In the genomic region with DNA sequence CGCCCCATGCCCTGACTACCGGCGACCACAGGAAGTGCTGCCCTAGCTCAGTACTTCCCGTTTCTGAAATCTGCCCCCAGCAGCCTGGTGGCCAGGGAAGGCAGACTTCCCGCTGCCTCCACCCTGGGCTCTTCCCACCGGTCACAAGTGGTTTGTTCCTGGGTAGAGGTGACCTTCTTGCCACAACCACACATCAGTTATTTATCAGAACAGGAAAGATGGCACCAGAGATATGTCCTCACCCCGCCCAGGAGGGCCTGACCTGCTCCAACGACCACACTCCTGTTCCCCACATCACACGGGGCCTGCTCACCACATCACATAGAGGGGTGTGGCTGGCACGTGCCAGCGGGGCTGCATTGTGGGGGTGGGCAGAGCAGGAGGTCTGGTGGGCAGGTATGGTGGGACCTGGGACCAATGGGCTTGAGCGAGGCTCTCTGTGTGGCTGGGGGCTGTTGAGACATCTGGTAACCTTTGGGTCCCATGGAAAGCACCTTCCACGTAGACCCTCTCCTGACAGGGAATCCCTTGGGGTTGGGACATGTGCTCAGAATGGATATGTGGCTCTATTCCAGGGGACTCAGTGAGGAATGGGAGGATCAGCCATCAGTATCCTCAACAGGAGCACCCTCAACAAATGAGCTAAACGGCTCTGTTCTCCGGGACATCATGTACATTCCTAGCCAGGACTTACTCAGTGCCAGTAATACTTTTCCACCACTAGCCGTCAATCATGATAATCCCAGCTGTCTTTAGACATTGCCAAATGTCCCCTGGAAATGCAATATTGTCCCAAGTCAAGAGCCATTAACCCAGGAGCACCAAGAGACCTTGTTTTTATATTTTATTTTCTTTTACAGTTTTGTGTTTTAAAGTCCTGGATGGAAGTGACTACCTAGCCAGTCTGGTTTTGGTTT, we compare ENCODE assay signal across 13 mouse cellular contexts. TPM values are rescaled to one million over a fixed set of nuclear protein-coding genes. Genes with fewer than 3 reads are reported as not detected.
DNase-seq lines count a peak whose midpoint lies in the region; ATAC-seq and TF ChIP-seq lines count a peak whose summit lies in the region.
"Had no signal": no experiment of that assay in that cellular context is flagged by ENCODE, and none has a peak within 500 bp of the region (broad histone marks: within the 10 kb centered on the region; RNA-seq: fewer than 3 reads in every experiment).

No protein-coding gene starts in this region.

- DNase-seq in lung, postnatal 4 days, result peak; percentile 35 to 41
- no peak for DNase-seq in lung, postnatal 14 days
- DNase-seq in embryo, embryonic 10 days (ENCODE audit: low spot score), result no peak
- no peak for DNase-seq in cerebellum, postnatal 14 days
- DNase-seq in thymus, postnatal 4 days, result no peak
- DNase-seq: cerebellum, postnatal 10 days; forebrain, postnatal 0 days; kidney, postnatal 25 days had no signal

- H3K27me3 ChIP-seq in liver, embryonic 15.5 days, result no peaks in the 10 kb centered on the region
- H3K27me3 ChIP-seq: embryonic facial prominence, embryonic 15.5 days had no signal

- no peak overlapping the region for H3K4me2 ChIP-seq in liver, embryonic 15.5 days
- H3K4me2 ChIP-seq: embryonic facial prominence, embryonic 15.5 days had no signal

- no peaks in the 10 kb centered on the region for H3K36me3 ChIP-seq in liver, embryonic 15.5 days (replicated peaks)
- H3K36me3 ChIP-seq: embryonic facial prominence, embryonic 15.5 days; midbrain, embryonic 10.5 days had no signal

- no peak for TF ChIP-seq POLR2A in bone marrow macrophage, adult 2 months (IDR thresholded peaks at IDR 0.05; ENCODE audit: borderline replicate concordance, low read depth, low read length)

- peak overlapping the region; percentile 44 for H3K27ac ChIP-seq in bone marrow macrophage, adult 2 months (ENCODE audit: insufficient read depth, low read depth, low read length)
- no peak overlapping the region for H3K27ac ChIP-seq in liver, embryonic 15.5 days (replicated peaks)
- H3K27ac ChIP-seq: embryonic facial prominence, embryonic 15.5 days; midbrain, embryonic 10.5 days had no signal

- H3K9me3 ChIP-seq in liver, embryonic 15.5 days (replicated peaks), result no peaks in the 10 kb centered on the region
- H3K9me3 ChIP-seq: embryonic facial prominence, embryonic 15.5 days had no signal

- 25% methylated on average over 16 of the region's 16 CpGs for WGBS in liver, embryonic 15.5 days (ENCODE audit: insufficient replicate concordance)

- no peak overlapping the region for H3K9ac ChIP-seq in liver, embryonic 15.5 days
- H3K9ac ChIP-seq: embryonic facial prominence, embryonic 15.5 days; forebrain, postnatal 0 days had no signal

- peak; percentile 25; the same call in 1 of the 2 replicates for ATAC-seq in liver, embryonic 15.5 days (ENCODE audit: insufficient read depth)
- ATAC-seq: forebrain, postnatal 0 days; inflammation-experienced regulatory T-cells, adult 6 months had no signal

- H3K4me1 ChIP-seq in bone marrow macrophage, adult 2 months (ENCODE audit: control insufficient read depth, insufficient read depth, low read length), result peaks cover 20% of the 10 kb centered on the region
- peaks cover 18% of the 10 kb centered on the region; the same call in 1 of the 2 replicates for H3K4me1 ChIP-seq in liver, embryonic 15.5 days (replicated peaks)

- no peak for TF ChIP-seq CTCF in bone marrow macrophage, adult 2 months (IDR thresholded peaks at IDR 0.05; ENCODE audit: low read depth, low read length)

- no peak overlapping the region for H3K4me3 ChIP-seq in bone marrow macrophage, adult 2 months (ENCODE audit: insufficient read depth, low read length)
- H3K4me3 ChIP-seq in liver, embryonic 15.5 days (replicated peaks), result no peak overlapping the region
- H3K4me3 ChIP-seq: embryonic facial prominence, embryonic 15.5 days; midbrain, embryonic 10.5 days had no signal

RNA-seq across cellular contexts. Expression of a gene that starts 29.4 kb away (rescaled TPM):
- not detected in 2 replicates for polyA plus RNA-seq in bone marrow macrophage, adult 2 months (2012; ENCODE audit: insufficient read depth, insufficient read length, missing spikeins)
- polyA plus RNA-seq in liver, embryonic 15.5 days (2015; fragmentation: Nextera tagmentation; extraction: Ambion mirVana), result 0.60 and 1.0 TPM in 2 replicates

RNA-seq across cellular contexts. Expression of a gene that starts 37.7 kb away (rescaled TPM):
- polyA plus RNA-seq in bone marrow macrophage, adult 2 months (2012; ENCODE audit: insufficient read depth, insufficient read length, missing spikeins), result 78.9 and 79.1 TPM in 2 replicates
- polyA plus RNA-seq in liver, embryonic 15.5 days (2015; fragmentation: Nextera tagmentation; extraction: Ambion mirVana), result 11.0 and 13.8 TPM in 2 replicates

RNA-seq across cellular contexts. Expression of a gene that starts 58.5 kb away (rescaled TPM):
- 0.20 TPM in 1 of 2 replicates, not detected in the other for polyA plus RNA-seq in bone marrow macrophage, adult 2 months (2012; ENCODE audit: insufficient read depth, insufficient read length, missing spikeins)
- polyA plus RNA-seq in liver, embryonic 15.5 days (2015; fragmentation: Nextera tagmentation; extraction: Ambion mirVana), result 0.40 and 0.50 TPM in 2 replicates

Comparison
In these comparisons a context has a peak if more than half of its experiments do, and no peak if none do; other contexts are left out.
1. DNase-seq: peak in lung, postnatal 4 days (2 of 2); none in lung, postnatal 14 days (single experiment), embryo, embryonic 10 days (single experiment), cerebellum, postnatal 14 days (0 of 2) and thymus, postnatal 4 days (single experiment).